Mouse (Mus musculus): Measurements from ENCODE around the gene Csmd2.

- TF ChIP-seq POLR2A (IDR thresholded peaks at IDR 0.05; ENCODE audit: low read depth, low read length) (no peak), CTCF (IDR thresholded peaks at IDR 0.05; ENCODE audit: extremely low read depth, insufficient read depth, insufficient read length, insufficient replicate concordance) (no peak)
Measured at GRCm38 (mm10) chr4:128358751-128359150, 371.1 kb downstream of the Csmd2 start.

Data from spleen, adult 2 months (tissue).